ENCODE assay signal across 28 mouse cellular contexts in genomic region chr3:106014546-106014945, GRCm38 (mm10). TPM values are rescaled to one million over a fixed set of nuclear protein-coding genes. Genes with fewer than 3 reads are reported as not detected.
"Had no signal": no experiment of that assay in that cellular context is flagged by ENCODE, and none has a peak within 500 bp of the region (broad histone marks: within the 10 kb centered on the region; RNA-seq: fewer than 3 reads in every experiment).

TSS of gene Pifo (minus strand) at chr3:106014646.

- DNase-seq: gastrocnemius, postnatal 14 days; gastrocnemius, postnatal 36 days; heart, adult 2 months; heart, postnatal 14 days; heart, postnatal 36 days; kidney, adult 11 months; kidney, adult 2 months; kidney, adult 9 months; kidney, postnatal 14 days; kidney, postnatal 36 days; layer of hippocampus, adult 9-11 months; layer of hippocampus, postnatal 36 days; left cerebral cortex, postnatal 4 days had no signal

- H3K9ac ChIP-seq: heart, embryonic 13.5 days; heart, embryonic 15.5 days; hindbrain, embryonic 12.5 days; kidney, embryonic 15.5 days; limb, embryonic 13.5 days; limb, embryonic 15.5 days had no signal

- H3K4me1 ChIP-seq: heart, embryonic 13.5 days; heart, embryonic 15.5 days; hindbrain, embryonic 12.5 days; kidney, embryonic 15.5 days; limb, embryonic 13.5 days; limb, embryonic 15.5 days had no signal

- H3K27ac ChIP-seq: heart, adult 2 months; heart, embryonic 13.5 days; heart, embryonic 15.5 days; hindbrain, embryonic 12.5 days; hindbrain, postnatal 0 days; kidney, embryonic 15.5 days; kidney, postnatal 0 days; limb, embryonic 13.5 days; limb, embryonic 15.5 days had no signal

- H3K27me3 ChIP-seq: heart, embryonic 13.5 days; heart, embryonic 15.5 days; hindbrain, embryonic 12.5 days; kidney, embryonic 15.5 days; limb, embryonic 13.5 days; limb, embryonic 15.5 days had no signal

- H3K9me3 ChIP-seq: heart, embryonic 13.5 days; heart, embryonic 15.5 days; hindbrain, embryonic 12.5 days; kidney, embryonic 15.5 days; limb, embryonic 13.5 days; limb, embryonic 15.5 days had no signal

- H3K4me3 ChIP-seq: heart, adult 2 months; heart, embryonic 13.5 days; heart, embryonic 15.5 days; hindbrain, embryonic 12.5 days; kidney, embryonic 15.5 days; limb, embryonic 13.5 days; limb, embryonic 15.5 days had no signal

- H3K36me3 ChIP-seq: heart, embryonic 13.5 days; heart, embryonic 15.5 days; hindbrain, embryonic 12.5 days; kidney, embryonic 15.5 days; limb, embryonic 13.5 days; limb, embryonic 15.5 days had no signal

- ATAC-seq: hindbrain, postnatal 0 days; intestine, embryonic 16.5 days had no signal

- H3K4me2 ChIP-seq: heart, embryonic 11.5 days; heart, embryonic 13.5 days; heart, embryonic 15.5 days; hindbrain, embryonic 12.5 days; kidney, embryonic 15.5 days; limb, embryonic 13.5 days; limb, embryonic 15.5 days had no signal

RNA-seq across cellular contexts. Expression of gene Pifo, which starts in this region (rescaled TPM):
- polyA plus RNA-seq: heart, embryonic 13.5 days; heart, postnatal 0 days; intestine, embryonic 14.5 days; intestine, embryonic 16.5 days; kidney, adult 2 months; large intestine, adult 2 months; limb, embryonic 11.5 days; limb, embryonic 13.5 days; limb, embryonic 15.5 days; liver, adult 2 months had no signal
